Mouse (Mus musculus) small intestine, adult 2 months (tissue): ENCODE measurements around the gene Daglb.

Experiments
- CTCF ChIP-seq: fragments of 200-500 bp; IDR thresholded peaks from 2 replicates; pipeline ENCODE4 v1.5.1; 2012; ENCODE audit warnings: low read depth, mild to moderate bottlenecking, control low read depth, inconsistent platforms, low read length, moderate library complexity, mixed read lengths; ENCODE audit not compliant: insufficient replicate concordance, insufficient read length; ENCODE audit errors: extremely low read depth
- POLR2A ChIP-seq: fragments of 200-500 bp; IDR thresholded peaks from 2 replicates; pipeline ENCODE4 v1.6.1; 2012; ENCODE audit warnings: low read depth, mild to moderate bottlenecking, control low read depth, inconsistent platforms, low read length, moderate library complexity

GRCm38 (mm10) chr5:143470421-143471164 is 6.2 kb downstream of the Daglb start:
- TF ChIP-seq POLR2A (no peak), CTCF (no peak)
